Mouse (Mus musculus) 416B (cell line): ENCODE results near the gene Ncapd2.

Experiments used
- DNase-seq: peaks from one replicate; pipeline ENCODE4 v3.0.0; 2011; ENCODE audit warnings: low read depth

Gene Ncapd2

DNA sequence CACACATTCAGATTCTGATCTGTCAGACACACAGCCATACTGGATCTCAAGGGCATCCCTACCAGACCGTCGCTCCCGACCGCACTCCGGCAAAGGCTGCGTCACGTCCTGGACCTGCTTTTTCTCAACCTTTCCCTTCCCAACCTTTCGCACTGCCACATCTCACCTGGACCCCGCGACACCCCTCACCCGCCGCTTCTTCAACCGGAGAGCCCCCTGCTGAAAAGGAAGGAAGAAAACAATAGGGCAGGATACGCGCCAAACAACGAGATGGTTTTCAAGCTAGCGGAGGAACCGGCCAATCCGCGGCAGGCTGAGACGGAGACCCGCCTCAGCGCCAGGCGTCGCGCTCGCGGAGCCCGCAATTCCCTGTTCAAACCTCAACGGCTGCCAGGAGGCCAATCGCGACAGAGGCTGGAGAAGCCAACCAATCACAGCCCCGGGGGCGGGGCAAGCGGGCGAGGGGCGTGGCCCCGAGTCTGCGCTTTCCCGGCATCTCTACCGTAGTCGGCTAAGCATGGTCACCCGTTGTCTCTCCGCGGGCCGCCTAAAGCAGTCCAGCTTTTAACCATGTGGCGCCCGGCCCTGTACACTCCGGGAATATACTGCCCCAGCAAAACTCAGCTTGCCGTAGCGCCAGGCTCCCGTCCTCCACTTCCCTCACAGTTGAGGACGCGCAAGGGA, at the start of gene Ncapd2, which contains the start of gene Mrpl51:
Gene Ncapd2, minus strand, starts transcription at position 370 of the 684 bp plus-strand sequence.
Gene Mrpl51, plus strand, starts transcription at position 470 of the 684 bp plus-strand sequence.
- DNase-seq, result peak; percentile 98

DNA sequence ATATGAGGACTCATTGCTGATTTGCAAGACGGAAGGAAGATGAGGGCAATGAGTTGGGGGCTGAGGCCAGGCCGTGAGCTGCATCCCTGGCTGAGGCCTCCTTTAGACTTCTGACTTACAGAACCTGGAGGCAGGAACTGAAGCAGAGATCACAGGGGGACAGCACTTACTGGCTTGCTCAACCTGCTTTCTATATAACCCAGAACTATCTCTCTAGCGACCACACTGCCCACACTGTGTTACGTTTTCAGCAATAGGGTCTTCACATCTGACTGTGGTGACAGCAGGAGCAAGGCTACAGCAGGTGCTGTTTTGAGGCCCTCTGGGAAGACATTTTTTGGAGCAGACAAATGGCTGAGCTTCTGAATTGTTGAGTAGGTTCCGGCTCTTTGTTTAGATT, 49.1 kb upstream of the Ncapd2 start:
- no peak for DNase-seq

DNA sequence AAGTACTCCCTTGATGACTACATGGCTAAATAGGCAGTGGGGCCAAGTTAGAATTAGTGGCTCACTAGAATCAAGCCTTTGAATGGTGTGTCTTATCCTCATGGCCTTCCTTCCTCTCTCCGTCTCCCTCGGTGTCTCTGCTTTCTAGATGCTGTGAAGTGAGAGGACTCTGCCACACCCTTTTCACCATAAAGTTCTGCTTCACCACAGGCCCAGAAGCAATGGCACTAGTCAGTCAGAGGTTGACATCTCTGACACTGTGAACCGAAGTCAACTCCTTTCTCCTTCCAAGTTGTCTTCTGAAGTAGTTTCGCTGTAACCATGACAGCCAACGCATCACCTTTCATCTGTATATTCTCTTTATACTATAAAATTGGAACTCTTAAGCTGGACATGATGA, 48.0 kb upstream of the Ncapd2 start:
- DNase-seq, result no peak

DNA sequence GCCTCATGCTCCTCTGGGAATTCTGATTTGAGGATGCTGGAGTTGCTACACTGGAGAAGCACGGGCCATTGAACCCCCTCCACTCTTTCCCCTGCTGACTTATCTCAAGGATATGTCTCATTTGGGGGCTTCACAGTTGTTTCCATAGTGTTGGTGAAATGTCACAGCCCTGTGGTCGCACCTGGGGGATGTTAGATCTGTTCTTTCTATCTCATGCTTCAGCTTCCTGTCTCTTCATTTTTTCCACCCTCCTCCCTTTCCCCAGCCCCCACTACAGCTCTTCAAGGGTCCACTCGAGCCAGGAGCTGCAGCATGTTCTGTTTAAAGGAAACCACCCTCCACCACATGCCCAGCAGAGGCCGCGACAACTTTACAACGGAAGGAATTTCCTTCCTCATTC, 46.9 kb upstream of the Ncapd2 start:
- DNase-seq, result peak; percentile 37

DNA sequence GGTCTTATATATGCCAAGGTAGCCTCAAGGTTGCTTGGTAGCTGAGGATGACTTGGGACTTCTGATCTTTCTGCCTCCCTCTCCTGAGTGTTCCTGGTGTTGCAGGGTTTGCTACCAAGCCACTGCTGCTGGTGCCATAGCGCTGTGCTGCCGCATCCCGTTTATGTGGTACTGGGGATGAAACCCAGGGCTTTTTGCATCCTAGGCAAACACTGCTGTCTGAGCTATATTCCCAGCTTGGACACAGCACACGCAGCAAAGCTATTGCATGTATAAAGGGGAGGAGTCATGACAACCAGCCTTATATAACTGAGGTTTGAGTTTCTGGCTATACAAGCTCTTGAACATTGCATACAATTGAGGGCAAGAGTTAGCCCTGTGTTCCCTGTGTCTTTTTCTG, 45.9 kb upstream of the Ncapd2 start:
- no peak for DNase-seq

DNA sequence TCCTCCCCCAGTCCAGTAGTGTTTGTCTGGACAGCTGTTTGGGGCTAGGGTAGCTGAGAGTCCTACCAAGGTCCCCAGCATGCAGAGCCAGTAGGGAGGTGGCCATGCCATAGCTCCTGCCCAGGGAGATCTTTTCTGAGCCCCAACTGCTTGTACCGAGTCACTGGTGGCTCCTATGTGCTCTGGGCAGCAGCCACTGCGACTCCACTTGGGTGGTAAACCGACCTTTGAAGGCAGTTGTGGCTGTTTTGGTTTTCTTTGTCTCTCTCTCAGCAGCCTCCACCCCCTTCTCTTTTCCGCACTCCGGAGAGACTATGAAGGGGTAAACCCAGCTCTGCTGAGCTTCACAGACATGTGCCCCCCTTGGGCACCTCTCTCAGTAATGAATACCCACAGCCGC, 45.3 kb upstream of the Ncapd2 start, which contains the start of gene Cd27:
Gene Cd27, minus strand, starts transcription at position 229 of the 400 bp plus-strand sequence.
- DNase-seq, result no peak

DNA sequence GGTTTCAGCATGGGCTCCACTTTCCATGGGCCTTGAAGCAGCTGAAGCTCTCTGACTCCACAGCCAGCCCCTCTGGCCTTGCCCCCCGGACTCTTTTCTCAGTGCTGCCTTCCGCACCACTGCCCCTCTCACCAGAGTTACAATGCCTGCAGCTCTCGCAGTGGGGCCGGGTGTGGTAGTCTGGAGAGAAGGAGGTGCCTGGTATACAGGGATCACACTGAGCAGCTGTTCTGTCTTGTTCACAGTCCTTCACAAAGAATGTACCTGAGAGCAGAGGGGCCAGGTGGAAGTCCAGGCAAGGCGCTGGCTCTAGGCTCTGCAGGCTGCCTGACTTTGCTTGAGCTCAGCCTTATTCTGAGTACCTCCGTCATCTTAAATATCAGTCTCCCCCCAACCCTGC, 44.8 kb upstream of the Ncapd2 start:
- DNase-seq, result no peak

DNA sequence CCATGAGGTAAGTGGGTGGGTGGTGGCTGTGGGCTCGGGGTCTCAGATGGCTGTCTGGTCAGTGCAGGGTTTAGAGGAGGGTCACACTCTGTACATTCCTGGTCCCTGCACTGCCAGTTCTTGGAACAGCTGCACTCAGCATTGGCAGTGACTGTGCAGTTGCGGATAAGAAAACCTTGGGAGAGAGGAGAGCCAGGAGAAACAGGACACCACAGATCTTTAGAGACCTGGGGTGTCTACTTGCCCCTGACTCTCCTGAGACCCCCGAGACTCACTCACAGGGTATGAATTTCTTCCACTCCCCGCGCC, 43.0 kb upstream of the Ncapd2 start:
- DNase-seq, result no peak

DNA sequence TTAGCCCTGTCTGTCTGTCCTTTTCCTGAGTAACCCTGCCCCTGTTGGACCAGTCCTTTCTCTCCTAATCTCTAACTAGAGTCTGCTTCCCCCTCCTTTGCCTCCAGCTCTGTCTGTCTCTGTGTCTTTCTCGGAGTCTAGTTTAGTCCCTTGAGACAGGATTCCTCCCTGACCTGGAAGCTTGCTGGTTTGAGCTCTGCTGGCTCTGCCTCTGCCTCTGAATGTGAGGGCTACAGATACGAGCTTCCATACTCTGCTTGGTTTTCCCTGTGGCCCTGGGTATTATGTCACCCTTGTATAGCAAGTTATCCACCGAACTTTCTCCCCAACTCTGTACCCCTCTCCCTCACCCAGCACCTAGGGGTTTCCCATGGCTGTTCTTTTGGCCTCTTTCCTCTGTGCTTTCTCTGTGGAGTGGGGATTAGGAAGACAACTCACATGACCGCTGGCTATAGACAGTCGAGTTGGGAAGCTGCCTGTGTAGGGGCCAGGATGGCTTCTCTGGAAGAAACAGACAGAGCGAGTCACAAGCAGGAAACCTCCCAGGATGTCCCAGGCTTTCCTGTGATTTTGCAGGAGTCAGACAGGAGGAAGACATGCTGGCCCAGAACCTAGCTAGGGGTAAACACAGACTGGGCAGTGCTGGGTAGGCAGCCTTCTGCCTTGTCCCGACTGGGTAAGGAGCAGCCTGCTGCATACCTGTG, 42.5 kb upstream of the Ncapd2 start:
- DNase-seq, result no peak

DNA sequence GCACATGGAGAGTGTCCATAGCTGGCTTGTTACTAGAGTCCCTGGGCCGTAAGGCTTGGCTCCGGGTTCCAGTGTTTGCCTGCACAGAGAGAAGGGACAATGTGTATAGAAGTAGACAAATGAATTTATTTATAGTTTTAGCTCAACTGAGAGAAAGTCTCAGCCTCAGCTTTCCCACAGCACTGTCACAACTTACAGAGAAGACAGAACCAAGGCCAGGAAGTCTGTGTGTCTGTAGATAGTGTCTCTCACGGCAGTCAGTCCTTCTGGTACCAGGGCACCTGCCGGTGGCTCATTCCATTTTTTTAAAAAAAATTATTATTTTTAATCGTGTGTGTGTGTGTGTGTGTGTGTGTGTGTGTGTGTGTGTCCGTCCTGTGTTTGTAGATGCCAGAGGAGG, 41.0 kb upstream of the Ncapd2 start:
- DNase-seq, result peak; percentile 56

DNA sequence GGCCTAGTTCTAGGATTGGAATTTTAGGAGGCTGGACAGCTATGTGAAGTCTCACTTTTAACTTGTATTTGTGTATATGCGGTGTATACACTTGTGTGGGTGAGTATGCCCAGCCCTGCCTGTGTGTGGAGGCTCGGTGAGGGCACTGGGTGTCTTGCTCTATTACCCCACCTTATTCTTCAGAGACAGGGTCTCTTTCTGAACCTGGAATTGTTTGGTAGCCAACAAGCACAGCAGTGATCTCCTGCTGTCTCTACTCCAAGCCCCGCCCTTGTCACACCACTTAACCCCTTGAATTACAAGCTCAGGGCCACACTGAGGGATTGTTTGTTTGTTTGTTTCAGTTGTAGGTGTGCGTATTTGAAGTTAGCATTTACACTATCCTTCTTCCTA, 40.5 kb upstream of the Ncapd2 start:
- DNase-seq, result peak; percentile 59

DNA sequence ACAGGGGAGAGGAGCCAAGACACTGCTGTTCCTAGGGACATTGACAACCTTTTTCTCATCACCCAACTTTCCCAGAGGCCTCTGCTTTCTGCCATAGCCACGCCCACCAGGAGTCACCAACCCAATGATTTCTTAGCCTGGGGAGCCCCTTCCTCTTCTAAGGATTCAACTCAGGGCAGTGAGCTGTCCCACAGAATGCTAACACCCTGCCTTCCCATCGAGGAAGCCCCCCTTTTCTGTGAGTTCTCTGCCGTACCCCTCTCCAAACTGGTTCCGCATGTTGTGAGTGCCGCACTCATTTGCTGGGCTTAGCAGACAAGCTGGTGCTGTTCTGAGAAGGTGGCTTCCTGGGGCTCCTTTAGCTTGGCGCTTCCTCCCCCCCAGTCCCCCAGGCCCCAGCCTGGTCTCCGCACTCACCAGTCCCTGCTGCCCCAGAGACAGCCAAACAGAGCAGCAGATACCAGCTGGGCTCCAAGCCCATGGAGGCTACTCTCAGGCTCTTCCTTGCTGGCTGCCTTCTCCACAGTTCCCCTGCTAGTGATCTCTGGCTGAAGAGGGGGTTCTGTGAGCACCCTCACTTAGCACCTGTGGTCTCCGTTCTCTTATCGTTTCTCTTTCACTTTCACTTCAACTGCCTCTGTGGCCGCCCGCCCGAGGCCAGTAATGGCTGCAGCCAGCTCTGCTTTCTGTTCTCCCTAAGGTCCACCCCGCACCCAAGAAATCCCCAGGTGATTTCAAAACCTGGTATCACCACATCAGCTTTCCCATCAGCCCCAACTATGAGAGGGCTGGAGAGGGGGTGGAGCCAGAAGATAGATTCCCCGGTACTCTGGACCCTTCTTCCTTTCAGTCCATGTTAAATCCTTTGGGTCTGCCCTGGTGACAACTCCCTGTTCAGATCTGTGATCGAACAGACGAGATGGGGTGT, 39.9 kb upstream of the Ncapd2 start, which contains the start of gene Tapbpl:
Gene Tapbpl, minus strand, starts transcription at position 744 of the 928 bp plus-strand sequence.
- DNase-seq, result peak; percentile 73

DNA sequence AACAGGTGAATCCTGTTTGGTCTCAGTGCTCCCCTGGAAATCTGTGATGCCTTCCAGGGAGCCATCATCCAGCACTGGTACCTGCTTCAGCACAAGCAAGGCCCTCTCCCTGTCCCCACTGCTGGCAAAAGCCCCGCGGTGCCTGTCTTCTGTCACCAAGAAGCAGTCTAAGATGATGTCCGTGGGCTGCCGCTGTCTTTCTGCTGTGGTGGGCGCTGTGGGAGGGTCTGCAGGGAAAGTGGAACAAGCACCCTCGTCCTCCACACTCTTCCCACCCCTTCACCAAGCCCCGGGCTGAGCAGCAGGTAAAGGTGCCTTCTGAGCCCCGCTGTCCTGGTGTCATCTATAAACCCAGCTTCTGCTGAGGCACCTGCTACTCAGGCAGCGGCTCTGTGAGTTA, 39.1 kb upstream of the Ncapd2 start:
- DNase-seq, result no peak

DNA sequence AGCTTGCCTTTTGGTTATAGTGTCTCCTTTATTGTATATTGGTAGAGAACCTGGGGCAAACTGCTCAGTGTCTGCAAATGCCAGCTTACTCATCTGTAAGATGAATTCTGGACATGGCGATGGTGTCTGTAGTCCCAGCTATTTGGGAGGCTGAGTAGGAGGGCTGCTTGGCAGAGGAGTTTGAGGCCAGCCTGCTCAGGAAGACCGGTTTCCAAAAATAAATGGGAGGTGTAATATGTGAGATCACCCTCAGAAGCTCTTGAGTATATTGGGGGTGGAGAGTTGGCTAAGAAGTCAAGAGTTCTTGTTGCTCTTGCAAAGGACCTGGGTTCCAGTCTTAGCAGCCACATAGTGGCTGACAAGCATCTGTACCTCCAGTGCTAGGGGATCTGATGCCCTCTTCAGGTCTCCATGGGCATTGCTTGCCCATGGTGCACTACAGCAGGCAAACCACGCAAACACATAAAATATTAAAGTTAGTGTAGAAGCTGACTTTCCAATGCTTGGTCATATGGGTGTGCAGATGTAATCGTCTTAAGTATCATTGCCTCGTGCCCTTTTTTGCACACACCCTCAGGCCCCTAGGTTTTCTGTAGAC, 34.1 kb upstream of the Ncapd2 start:
- peak; percentile 54 for DNase-seq

DNA sequence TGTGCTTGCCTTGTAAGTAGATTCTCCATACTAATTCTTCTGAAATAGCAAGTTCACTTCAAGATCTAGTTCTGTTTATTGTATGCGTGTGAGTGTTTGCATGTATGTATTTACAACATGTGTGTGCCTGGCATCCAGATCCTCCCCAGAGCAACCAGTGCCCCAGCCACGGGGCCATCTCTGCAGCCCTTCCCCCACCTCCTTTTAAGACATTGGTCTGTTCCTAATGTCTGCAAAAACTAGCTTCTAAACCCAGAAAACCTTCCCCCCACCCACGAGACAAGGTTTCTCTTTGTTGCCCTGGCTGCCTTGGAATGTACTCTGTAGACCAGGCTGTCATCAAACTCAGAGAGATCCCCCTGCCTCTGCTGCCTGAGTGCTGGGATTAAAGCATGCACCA, 31.1 kb upstream of the Ncapd2 start:
- DNase-seq, result no peak

DNA sequence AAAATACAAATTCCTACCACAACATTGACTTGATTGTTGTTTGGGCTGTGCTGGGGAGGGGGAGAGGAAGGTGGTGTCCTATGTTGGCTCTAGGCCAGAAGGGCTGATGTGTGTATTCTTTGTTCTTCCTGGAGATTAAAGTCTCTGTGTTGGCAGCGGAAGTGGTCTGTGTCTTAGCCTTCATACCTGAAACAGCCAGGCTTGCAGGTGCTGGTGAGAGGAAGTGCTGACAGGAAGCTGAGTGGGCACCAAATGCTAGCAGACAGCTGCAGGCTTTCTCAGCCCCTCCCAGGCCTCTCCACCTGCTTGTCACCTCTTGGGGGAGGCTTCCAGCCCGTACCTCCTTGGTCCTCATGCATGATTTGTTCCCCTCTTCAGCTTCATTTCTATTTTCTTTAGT, 30.6 kb upstream of the Ncapd2 start:
- DNase-seq, result no peak

DNA sequence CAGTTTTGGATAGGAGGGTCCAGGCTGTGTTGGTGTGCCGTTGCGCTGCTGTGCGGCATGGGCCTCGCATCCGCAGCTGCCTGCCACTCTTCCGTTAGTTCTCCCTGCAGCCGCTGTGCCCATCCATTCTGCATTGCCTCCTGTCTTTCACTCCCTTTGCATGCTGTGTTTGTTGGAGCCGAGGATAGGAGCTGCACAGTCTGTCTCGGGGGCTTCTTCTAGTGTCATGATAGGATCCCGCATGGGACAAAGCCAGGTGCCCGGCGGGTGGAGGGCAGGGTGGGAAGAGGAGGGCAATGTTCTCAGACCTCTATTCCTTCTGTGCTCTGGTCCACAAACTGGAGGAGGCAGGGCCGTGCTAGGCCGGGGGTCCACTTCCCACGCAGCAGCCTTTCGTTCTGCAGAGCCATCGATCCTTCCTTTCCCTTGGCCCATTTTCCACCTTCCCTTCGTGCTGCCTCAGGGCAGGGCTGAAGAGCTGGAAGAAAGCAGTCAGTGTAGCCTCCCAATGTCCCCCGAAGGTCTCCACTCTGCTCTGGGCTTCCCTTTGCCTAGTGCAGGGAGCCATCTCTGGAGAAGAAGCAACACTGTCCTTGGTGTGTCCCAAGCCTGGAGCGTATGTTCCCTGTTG, 29.7 kb upstream of the Ncapd2 start:
- no peak for DNase-seq

DNA sequence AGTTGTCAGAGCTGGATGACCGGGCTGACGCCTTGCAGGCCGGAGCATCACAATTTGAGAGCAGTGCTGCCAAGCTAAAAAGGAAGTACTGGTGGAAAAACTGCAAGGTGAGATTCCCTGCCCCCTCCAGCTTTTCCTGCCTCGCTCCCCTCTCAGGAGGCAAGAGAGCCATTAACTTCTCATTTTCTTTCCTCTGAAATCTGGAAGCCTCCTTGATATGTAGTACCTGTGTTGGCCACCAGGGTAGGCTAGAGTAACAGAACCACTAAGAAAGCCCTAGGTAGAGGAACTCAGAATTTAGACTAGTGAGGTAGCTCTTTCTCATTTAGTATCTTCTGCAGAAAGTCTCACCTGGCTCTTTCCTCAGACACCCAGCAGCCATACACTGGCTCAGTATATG, 27.5 kb upstream of the Ncapd2 start:
- DNase-seq, result peak; percentile 80

DNA sequence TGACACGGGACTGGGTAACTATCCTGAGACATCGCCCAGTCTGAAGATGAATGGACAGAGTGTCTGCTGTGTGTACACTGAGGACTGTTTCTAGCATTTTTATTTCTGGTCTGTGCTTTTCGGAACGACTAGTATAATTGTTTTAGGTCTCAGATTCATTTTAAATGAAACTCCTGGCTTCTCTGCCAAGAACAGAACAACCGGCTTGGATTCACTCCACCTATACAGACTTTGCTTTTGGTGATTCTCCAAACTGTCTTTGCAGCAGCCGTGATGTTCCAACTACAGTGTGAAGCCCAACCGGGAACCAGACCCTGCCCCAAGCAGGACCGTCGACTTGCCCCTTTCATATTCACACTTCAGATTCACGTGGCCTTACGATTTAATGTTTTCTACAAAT, 26.4 kb upstream of the Ncapd2 start:
- DNase-seq, result no peak

DNA sequence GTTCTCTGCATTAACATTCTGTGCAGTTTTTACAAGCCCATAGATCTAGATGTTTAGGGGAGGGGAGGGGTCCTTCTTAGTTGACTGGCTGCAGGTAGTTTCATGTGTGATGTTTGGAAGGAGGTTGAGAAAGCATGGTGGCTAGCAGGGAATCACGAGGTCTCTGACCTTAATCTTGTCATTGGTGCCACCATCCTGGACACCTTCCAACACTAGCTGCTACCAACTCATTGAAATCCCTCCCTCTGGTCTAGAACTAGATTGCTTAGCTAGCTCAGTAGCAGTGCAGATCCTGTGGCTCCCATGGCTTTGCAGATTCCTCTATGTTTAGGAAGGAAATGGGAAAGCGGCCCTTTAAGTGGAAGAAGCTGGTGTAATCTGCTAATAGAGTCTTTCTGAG, 25.4 kb upstream of the Ncapd2 start:
- DNase-seq, result peak; percentile 32

DNA sequence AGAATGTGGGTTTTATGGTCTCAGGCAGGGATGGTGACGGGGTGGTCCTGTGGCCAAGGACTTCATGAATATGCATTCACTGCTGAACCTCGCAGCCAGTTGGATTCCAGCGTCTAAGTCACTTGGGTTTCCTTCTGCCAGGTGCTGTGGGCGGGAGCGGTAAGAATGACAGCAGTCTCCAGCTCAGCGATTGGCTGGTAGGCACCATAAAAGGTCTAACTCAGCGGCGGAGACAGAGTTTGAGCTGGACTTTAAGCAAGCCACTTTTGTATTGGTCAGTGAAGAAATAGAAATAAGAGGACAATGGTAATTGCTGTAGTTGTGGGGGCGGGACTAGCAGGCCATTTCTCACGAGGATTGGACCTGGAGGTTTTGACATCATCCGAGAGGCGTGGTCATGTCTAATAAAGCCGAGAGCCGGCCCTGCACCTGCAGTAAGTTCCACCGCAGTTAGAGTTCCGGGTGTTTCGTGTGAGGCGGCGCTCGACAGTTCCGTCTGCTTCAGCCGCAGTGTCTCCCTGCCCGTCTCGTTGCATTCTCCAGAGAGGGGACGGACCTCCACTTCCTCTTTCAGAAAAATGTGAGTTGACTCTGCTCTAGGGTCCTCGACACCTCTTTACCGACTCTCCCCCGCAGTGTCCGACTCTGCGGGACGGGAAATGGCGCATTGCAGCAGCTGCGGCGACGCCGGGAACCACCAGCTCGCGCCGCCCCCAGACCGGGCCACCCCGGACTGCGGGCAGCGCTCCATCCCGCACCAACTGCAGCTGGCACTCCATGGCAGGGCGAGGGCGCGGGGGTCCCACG, 23.9 kb upstream of the Ncapd2 start, which contains the start of gene Vamp1:
Gene Vamp1, plus strand, starts transcription at position 404 of the 807 bp plus-strand sequence.
- DNase-seq, result peak; percentile 99
